Mouse (Mus musculus) CD4-positive, CD25-positive, alpha-beta regulatory T cell, adult 9 weeks (primary cell): ENCODE data around the gene Tmem120a. TPM values are rescaled to one million over a fixed set of nuclear protein-coding genes. Genes with fewer than 3 reads are reported as not detected.

Source experiments
- polyA plus RNA-seq: library from polyadenylated mRNA; unstranded; fragments of 100-300 nt; shearing (Covaris generic); gene quantifications from one replicate; pipeline ENCODE4 v1.2.1, GENCODE M21; 2017

Gene Tmem120a
- polyA plus RNA-seq, result 55.8 TPM

DNA sequence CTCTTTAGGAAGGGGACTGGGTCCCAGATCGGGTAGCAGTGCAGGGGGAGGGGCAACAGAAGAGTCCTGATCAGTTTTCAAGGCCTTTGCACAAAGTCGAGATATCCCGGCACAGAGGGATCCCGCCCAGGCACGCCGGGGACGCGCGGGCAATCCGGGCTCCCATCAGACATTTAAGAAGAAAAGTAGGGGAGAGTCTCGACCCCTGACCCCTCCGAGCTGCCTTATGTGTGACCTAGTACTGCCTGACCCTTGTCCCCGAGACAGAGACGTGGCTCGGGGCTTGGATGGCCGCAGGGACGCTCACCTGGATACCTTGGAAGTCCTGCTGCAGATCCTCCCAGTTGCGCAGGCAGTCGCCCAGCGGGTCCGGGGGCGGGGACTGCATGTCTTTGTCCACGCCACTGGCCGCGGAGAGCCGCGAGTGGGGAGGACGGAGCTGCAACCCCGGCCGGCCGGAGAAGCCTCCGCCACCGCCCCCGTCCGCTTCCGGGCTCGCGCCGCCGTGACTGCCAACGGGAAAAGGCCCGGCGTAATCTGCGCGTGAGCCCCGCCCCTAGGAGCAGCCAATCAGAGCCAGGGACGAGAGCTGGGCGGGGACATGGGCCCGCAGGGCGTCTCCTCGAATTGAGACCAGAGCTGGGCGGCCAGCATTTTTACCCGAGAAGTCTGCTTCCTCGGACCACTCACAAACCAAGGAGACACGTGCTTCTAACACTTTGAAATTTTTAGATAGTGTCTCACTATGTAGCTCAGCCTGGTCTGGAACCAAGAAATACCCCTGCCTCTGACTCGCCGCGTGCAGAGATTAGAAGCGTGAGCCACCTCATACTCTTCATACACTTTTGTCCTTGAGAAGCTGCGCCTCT is at the start of gene Tmem120a:
Tmem120a (minus strand) TSS at position 708 of the 869 bp plus-strand sequence.

DNA sequence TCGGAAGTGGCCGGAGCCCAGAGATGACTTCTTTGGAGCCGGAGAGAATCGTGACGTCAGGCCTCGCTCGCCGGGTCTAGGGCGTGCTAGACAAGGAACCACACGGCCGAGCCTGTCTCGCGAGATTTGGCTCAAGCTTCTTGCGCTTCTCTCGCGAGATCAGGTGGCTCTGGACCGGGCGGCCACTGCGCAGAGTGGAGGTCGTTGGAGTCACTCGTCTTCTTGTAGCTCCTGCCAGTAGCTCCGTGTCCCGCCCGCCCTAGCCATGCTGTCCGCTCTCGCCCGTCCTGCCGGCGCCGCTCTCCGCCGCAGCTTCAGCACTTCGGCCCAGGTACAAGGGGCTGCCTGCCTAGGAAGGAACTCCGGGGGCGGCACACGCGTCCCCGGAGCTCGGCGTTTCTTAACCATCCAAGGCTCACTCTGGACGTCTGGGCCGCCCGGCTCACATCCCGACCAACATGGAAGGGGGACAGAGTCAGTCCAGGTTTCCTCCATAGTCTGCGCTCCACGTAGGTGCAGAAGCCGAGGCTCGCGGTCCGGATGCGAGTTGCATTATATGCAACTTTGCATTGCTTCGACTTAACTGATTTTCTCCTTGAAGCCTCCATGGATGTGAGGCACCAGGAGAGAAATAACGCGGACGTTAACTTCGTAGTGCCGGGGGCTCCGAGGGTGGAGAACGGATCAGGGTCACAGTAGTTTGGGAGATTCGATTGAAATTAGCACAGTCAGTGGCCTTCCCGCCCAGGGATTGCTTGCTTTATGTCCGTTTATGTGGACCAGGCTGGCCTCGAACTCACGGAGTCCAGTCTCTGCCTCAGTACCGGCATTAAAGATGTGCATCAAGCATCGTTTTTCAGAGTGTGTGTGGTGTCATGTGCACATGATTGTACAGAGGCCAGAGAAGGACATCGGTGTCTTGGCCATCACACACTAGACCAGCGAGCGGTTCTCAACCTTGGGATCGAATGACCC is 34.5 kb upstream of the Tmem120a start, which contains the start of gene Mdh2:
Mdh2 (plus strand) TSS at position 10 of the 975 bp plus-strand sequence.

DNA sequence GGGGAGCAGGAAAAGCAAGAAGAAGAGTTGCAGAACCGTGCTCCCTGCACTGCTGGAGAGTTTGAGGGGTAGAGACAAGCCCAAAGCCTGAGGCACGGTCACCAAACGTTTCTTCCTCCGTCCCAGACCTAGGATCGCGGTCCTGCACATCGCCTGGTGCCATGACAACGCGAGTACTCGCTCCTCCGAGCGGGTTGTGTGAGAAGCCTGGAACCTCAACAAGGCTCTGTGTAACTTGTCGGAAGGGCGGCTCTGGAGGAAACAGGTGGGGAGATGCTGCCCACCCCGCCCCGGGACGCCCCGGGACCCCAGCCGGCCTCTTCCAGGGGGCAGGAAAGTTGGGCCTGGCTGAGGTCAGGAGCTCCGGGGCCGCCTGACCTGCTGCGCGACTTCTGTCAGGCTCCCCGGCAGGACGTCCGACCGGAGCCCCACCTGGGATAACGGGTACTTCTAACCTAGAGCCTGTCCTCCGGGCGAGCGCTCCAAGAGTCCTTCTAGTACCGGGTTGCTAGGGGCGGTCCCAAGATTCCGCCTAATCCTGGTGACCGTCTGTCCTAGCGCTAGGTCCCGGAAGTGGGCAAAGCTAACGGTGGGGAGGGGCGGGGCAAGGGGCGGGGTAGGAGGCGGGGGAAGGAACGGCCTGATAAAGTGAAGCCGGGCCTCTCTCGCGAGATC is 33.7 kb upstream of the Tmem120a start, which contains the start of gene Styxl1:
Styxl1 (minus strand) TSS at position 590 of the 675 bp plus-strand sequence.

Other genes with a start within 250 kb of the Tmem120a start
- gene Hip1, start 199.3 kb downstream of the Tmem120a start, polyA plus RNA-seq, result 5.7 TPM
- gene Ccl26, start 180.9 kb downstream of the Tmem120a start, polyA plus RNA-seq, result not detected
- not detected for gene Ccl24, start 171.4 kb downstream of the Tmem120a start, polyA plus RNA-seq
- 21.8 TPM for gene Rhbdd2, start 111.8 kb downstream of the Tmem120a start, polyA plus RNA-seq
- gene Por, start 74.4 kb downstream of the Tmem120a start, polyA plus RNA-seq, result 84.7 TPM
- 1.6 TPM for gene Styxl1, start 33.9 kb upstream of the Tmem120a start, polyA plus RNA-seq
- gene Mdh2, start 34.0 kb upstream of the Tmem120a start, polyA plus RNA-seq, result 559 TPM
- not detected for gene Srrm3, start 62.4 kb upstream of the Tmem120a start, polyA plus RNA-seq
- 0.62 TPM for gene Hspb1, start 143.5 kb upstream of the Tmem120a start, polyA plus RNA-seq
- 72.4 TPM for gene Ywhag, start 190.2 kb upstream of the Tmem120a start, polyA plus RNA-seq
- gene Ssc4d, start 230.1 kb upstream of the Tmem120a start, polyA plus RNA-seq, result 1.7 TPM
- gene Zp3, start 235.7 kb upstream of the Tmem120a start, polyA plus RNA-seq, result not detected